Mouse (Mus musculus) large intestine, adult 2 months (tissue): ENCODE measurements around the gene Il18. TPM values are rescaled to one million over a fixed set of nuclear protein-coding genes. Genes with fewer than 3 reads are reported as not detected.

Experiments used
- DNase-seq: peaks from one replicate; pipeline ENCODE4 v3.0.0-alpha.2; 2012; ENCODE audit warnings: low read depth, low spot score
- WGBS: fragments of 180-500 bp; shearing (Covaris S2); methylation state at CpG from one replicate; pipeline ENCODE4 v1.1.7; 2018; 5-methylcytosine and 5-hydroxymethylcytosine counted together
- polyA plus RNA-seq: library from polyadenylated mRNA; depleted of rRNA; stranded (reverse); fragments of >200 nt; gene quantifications from 2 replicates; pipeline ENCODE4 v1.2.3, GENCODE M21; 2012

The Il18 gene
- polyA plus RNA-seq, 1 experiment: 22.0 TPM

DNA sequence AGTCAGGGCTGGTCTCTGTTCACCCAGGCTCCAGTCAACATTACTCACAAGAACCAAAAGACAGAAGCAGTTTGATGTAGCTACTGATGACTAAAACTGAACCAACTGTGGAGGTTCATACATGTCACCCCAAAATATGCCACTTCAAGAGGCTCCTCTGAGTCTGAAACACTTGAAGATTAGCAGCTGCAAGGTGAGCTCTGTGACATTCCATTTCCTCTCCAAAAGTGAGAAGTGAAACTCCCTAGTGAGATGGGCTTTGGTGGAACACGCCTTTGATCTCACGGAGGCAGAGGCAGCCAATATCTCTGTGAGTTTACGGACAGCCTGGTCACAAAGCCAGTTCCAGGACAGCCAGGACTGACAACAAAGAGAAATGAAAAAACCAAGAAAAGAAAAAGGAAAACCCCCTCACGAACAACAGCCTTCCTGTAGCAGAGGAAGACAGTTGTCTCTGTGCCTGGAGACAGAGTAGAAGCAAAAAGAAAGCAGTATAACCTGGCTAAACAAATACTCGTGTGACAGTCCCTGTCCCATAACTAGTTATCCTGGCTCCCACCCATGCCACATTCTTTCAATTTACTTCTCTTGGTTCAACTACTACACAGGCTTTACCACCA is 6.7 kb upstream of the Il18 start:
- no peak for DNase-seq
- 28% methylated on average over 5 of the region's 5 CpGs for WGBS

GRCm38 (mm10) chr9:50548936-50549335 is 5.7 kb upstream of the Il18 start:
- no peak for DNase-seq
- WGBS: 78% methylated on average over 4 of the region's 4 CpGs

DNA sequence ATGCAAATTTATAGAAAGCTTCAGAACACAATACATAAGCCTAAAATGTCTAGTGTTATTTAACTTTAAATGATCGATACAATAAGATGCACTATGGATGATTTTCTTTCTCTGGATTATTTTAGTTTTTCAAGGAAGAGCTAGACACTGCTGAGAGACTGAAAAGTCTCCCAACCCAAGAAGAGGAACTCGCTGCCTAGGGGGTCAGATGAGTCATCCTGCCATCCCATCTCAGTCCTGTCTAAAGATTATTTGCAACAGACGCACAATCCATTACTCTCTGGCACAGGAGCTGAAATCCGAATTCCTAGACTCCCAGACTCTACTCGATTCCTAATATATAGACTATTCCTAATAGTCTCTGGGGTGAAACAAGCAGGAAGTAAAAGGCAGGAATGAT is 2.4 kb upstream of the Il18 start:
- no peak for DNase-seq
- 72% methylated on average over 5 of the region's 5 CpGs for WGBS

- 65% methylated on average over 2 of the region's 2 CpGs for WGBS
Measured at GRCm38 (mm10) chr9:50553547-50553946, 1.1 kb upstream of the Il18 start.

DNA sequence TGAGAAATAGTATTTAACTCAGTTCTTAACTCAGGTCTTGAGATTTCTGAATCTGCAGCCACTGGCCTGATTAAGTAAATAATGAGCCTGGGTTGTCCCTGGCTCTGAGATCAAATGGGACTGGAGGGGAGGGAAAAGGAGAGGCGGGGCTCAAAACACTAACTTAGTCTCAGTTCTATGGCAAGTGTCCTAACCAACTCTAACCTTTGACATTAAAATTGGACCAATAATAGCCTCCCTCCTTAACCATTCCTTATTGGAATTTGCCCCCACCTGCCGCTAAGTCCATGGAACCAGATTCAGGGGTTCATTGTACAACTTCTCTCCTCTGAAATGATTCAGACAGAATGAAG is 443 bp downstream of the Il18 start, which contains the start of gene Bco2:
Gene Bco2, minus strand, starts transcription at position 88 of the 353 bp plus-strand sequence.
- DNase-seq: no peak
- 25% methylated on average over 2 of the region's 2 CpGs for WGBS

More at GRCm38 (mm10) chr9:50553547-50553946, 1.1 kb upstream of the Il18 start:
- DNase-seq: no peak

DNA sequence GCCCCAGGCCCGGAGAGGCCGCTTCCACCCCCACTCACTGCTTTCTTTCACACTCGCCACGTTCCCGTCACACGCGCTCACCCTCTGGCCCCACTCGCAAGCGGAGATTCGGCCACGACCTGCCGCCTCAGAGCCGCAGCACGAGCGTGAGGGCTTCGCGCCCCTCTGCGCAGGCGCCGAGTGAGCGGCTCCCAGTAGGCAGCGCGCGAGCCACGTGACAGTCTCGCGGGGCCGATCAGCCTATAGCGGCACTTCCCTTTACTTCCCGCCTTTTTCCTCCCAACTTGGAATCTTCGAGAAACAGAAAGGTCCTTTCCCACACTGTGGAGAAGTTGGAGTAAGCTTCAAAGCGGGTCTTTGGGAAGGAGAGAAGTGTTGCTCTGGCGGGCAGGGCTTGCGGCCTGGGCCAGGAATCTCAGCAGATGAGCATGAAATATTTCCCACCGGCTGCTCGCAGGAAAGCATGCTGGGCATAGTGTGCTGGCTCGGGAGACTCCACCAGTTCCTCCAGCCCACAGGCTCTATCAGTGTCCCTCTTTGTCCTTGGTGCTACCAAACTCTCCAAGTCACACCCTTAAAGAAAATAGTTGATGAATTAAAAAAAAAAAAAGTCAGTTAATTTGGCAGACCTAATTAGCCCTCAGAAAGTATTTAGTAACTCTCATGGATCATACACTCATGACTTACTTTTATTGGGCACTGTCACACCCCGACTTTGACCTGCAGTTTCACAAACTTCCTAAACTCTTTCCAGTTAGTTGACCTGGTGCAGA is 6.7 kb downstream of the Il18 start, which contains the start of gene Tex12:
Gene Tex12, minus strand, starts transcription at position 181 of the 773 bp plus-strand sequence.
- WGBS: 80% methylated on average over 38 of the region's 38 CpGs
- DNase-seq: peak; percentile 83

- DNase-seq: no peak
- WGBS: 26% methylated on average over 2 of the region's 2 CpGs
Measured at GRCm38 (mm10) chr9:50561918-50562360, 7.3 kb downstream of the Il18 start.

- no peak for DNase-seq
Measured at GRCm38 (mm10) chr9:50565173-50565572, 10.5 kb downstream of the Il18 start.

GRCm38 (mm10) chr9:50565940-50566339 is 11.3 kb downstream of the Il18 start:
- no peak for DNase-seq
- 32% methylated on average over 4 of the region's 4 CpGs for WGBS

More at GRCm38 (mm10) chr9:50565173-50565572, 10.5 kb downstream of the Il18 start:
- WGBS: 34% methylated on average over 7 of the region's 7 CpGs

DNA sequence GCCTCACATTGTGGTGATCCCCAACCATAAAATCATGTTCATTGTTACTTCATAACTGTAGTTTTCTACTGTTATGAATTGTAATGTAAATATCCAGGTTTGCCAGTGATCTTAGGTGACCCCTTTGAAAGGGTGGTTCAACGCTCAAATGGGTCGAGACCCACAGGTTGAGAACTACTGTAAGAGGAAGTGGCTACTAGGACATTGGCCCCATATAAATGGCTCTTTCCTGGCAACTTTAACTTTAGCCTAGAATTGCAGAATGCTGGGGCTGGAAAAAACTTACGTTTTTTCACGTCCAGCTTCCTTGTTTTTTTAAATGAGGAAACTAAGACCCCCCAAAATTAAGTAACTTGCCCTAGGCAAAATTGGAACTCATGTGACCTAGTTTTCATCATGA is 12.7 kb downstream of the Il18 start:
- 62% methylated on average over 4 of the region's 4 CpGs for WGBS
- DNase-seq: no peak

GRCm38 (mm10) chr9:50567881-50568280 is 13.3 kb downstream of the Il18 start:
- WGBS: 77% methylated on average over 2 of the region's 2 CpGs
- no peak for DNase-seq

DNA sequence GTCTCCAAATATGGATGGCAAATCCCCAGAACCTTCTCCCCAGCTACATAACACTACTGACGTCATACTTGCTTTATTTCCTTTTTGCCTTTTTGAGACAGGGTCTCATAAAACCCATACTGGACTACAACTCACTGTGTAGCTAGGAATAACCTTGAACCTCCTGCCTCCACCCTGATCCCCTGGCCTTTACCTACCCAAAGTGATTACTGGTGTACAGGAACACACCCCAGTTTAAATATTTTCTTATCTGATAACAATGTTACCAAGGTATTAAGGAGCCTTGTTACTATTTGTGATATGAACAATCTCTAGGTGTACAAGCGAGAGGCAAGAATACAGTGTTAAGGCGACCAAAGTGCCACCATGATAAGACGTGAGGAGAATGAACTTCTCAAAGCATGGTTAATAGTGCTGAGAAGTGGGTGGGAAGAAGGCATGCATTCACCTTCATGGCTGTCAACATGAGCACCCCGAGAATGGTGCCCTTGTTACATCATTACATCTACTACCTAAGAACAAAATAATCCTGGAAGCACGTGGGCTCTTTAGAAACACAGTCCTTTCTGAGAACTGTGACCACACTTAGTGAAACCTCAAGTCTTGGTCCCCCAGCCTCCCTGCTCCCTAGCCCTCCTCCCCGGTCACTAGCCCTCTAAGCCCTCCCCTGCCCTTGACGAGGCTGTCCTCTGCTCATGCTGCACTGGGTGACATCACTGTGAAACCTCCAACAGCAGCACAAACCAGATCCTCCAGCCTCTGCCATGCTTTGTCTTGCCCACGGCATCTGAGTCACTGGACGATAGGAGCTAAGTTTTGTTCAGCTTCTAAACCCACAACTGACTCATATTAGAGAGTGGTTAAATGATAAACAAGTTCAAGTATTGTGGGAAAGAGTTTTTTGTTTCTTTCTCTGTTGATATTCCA is 15.2 kb downstream of the Il18 start:
- no peak for DNase-seq
- 73% methylated on average over 10 of the region's 10 CpGs for WGBS

DNA sequence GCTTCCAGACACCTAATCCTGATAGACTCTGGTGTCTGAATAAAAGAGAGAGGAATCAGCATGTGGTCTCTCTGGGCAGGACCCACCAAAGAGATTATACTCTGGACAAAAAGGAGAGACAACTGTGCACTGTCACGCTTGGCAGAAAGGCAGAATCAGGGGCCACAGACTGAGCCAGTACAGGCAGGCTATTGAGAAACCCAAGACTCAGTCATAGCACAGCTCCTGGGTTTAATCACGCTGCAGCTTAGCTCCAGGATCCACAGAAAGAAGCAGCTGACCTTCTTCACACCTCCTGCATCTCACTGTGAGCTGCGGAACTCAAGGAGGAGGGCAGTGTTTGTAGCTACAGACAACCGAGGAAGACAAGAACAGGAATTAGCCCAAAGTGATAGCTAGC is 25.7 kb downstream of the Il18 start:
- DNase-seq: no peak
- WGBS: 73% methylated on average over 4 of the region's 4 CpGs

GRCm38 (mm10) chr9:50585145-50585818 is 30.7 kb downstream of the Il18 start:
- WGBS: 38% methylated on average over 6 of the region's 6 CpGs
- no peak for DNase-seq

- DNase-seq: peak; percentile 74
- 21% methylated on average over 4 of the region's 4 CpGs for WGBS
Measured at GRCm38 (mm10) chr9:50586955-50587354, 32.3 kb downstream of the Il18 start.

GRCm38 (mm10) chr9:50590856-50591518 is 36.4 kb downstream of the Il18 start:
- DNase-seq: no peak
- 66% methylated on average over 10 of the region's 10 CpGs for WGBS

DNA sequence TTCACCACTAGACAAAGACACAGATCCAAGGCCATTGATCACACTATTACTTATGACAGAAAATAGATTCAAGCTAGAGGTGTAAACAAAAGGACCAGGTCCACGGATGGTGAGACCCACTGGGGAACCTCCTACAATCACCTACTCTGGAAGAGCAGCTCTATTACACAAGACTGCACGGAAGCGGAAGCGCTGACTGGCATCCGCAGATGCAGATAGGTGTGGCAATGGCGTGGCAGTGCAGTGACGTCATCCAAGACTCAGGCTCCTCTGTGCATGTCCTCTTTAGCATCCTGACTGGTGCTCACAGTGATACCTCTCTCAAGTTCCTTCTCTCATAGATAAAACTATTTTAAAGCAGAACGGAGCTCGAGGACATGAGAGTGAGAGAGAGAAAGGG is 38.3 kb downstream of the Il18 start:
- no peak for DNase-seq
- 67% methylated on average over 9 of the region's 9 CpGs for WGBS

GRCm38 (mm10) chr9:50593544-50593943 is 38.9 kb downstream of the Il18 start:
- WGBS: 53% methylated on average over 3 of the region's 3 CpGs
- no peak for DNase-seq
